Mouse (Mus musculus) heart, adult 2 months (tissue): ENCODE measurements around the gene Slc12a9.

Experiments
- CTCF ChIP-seq: fragments of 200-600 bp; IDR thresholded peaks from 2 replicates; pipeline ENCODE4 v1.8.1; 2022; ENCODE audit warnings: antibody characterized with exemption, mild to moderate bottlenecking, moderate library complexity
- EP300 ChIP-seq: fragments of 200-500 bp; IDR thresholded peaks from 2 replicates; pipeline ENCODE4 v1.6.1; 2011; ENCODE audit warnings: low read depth, low read length, control low read depth; ENCODE audit not compliant: insufficient read depth
- POLR2A ChIP-seq: fragments of 200-500 bp; IDR thresholded peaks from 2 replicates; pipeline ENCODE4 v1.6.1; 2011; ENCODE audit warnings: mild to moderate bottlenecking, low read depth, low read length, control low read depth; ENCODE audit not compliant: insufficient read depth

DNA sequence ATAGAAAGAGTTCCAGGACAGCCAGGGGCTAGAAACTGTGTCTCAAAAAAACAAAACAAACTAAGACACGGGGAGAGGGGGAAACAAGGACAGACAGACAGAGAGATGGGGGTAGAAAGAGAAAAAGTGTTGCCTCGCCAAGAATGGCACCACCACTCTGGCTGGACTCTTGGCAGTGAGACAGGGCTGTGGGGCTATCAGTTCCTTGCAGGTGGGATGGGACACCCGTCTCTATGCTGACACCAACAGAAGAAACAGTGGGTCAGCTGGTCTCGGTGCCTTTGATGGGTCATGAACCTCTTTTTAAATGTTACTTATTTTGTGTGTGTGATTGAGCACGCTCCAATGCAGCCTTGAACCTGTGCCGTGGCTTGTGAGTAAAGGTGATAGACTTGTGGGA, 6.8 kb upstream of the Slc12a9 start:
- TF ChIP-seq CTCF, result no peak
- no peak for TF ChIP-seq EP300
- TF ChIP-seq POLR2A, result no peak
